Mouse (Mus musculus) frontal cortex, postnatal 25 days (tissue): ENCODE data around the gene Arhgef39.

Source experiments
- DNase-seq, 2 experiments: peaks; one replicate each; pipeline ENCODE4 v3.0.0; 2022; ENCODE audit warnings: low spot score in 2 of 2

Arhgef39 gene

DNA sequence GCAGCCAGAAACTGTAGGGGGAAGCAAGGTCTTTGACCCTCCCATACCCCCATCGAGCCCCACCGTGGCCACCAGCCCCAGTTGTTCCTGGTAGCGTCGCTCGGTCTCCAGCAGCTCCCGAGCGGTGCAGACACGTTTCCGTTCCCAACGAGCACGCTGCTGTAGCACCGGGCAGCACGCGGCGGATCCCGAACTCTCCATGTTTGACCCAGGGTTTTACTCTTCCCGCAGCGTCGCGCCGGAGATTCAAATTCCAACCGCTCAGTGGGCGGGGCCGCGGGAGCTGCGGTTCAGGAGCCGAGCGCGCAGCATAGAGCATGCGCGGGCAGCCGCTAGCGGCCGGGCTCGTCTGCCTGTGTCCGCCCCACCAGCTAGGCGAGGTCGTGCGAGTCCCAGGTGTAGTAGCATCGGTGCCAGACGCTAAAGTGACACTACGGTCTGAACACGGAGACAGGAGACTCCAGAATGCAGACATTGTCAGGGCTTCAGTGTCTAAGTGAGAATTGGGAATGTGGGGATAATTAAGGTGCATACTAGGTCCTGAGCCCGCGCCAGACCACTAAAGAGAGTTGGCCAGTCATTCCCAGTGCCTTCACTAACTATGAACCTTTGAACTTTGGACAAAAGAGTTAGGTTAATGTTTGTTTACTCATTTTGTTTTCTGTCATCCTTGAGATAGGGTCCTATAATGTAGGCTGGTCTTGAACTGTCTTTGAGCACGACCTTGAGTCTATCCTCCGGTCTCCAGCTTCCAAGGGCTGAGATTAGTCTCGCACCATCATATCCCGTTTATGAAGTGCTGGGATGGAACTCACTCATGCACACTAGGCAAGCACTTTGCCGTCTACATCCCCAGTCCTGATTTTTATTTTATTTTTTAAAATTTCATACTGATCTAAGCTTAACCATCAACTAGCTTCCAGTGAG lies at the start of gene Arhgef39:
Gene Arhgef39, minus strand, starts transcription at position 289 of the 927 bp plus-strand sequence.
- DNase-seq, result peak; percentile 31 to 45

DNA sequence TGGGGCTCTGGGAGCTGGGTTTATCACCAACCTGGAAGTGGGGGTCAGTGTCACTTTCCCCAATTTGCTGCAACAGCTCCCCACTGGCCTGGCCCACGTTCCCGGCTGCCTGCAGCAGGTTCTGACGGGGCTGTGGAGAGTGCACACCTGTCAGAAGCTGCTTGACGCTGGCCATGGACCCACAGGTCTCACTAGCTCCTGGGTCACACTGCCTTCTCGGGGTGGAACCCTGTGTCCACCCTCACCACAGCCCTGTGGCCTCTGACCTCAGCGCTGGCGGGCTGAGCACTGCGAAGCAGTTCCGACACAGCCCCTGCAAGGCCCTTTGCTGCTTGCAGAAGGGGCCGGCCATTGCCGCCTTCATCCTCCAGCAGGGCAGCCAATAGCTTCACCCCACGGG lies 49.6 kb upstream of the Arhgef39 start:
- no peak for DNase-seq

DNA sequence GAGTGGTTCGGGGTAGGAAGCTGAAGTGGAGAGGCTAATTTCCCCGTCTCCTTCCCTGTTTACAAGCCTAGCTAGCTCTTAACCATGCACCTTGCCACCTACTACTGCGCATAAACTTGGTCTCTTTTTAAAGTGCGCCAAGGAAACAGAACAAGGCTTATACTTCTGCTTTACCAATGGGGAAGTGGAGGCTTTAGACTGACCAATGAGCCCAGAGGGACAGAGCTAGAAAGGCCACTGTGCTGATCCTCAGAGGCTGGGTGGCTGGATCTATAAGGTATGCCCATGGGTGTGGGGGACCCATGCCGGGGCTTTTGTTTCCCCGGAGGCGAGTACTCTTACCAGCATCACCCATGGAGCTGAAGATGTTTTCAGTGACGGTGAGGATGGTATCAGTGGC lies 47.7 kb upstream of the Arhgef39 start:
- no peak for DNase-seq

DNA sequence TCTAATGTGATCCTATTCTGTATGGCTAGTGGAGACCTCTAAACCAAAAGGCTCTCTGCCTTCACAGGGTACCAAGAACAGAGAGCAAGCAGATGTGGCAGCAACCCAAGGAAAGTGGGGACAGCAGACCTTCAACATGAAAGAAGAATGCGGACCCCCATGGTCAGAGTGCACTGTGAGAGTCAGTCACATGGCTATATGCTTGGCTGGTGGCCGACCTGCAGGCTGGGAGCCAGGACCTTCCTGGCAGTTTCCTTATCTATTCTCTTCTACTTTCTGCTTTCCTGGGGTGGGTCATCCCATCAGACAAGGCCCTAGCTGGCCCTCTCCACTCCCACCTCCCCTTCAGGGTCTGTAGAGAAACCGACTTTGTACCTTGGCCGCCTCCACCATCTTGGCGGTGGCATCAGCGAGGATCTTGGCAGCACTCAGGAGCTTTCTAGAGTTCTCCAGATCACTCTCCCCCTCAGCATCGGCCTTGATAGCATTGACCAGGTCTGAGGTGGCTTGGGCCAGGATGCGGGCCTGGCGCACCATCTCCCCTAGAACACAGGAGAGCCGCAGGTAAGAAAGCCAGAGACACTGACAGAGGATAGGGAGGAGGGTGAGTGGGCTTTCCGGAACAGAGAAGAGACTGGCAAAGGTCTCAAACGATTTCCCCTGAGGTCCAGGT lies 47.0 kb upstream of the Arhgef39 start:
- no peak for DNase-seq

DNA sequence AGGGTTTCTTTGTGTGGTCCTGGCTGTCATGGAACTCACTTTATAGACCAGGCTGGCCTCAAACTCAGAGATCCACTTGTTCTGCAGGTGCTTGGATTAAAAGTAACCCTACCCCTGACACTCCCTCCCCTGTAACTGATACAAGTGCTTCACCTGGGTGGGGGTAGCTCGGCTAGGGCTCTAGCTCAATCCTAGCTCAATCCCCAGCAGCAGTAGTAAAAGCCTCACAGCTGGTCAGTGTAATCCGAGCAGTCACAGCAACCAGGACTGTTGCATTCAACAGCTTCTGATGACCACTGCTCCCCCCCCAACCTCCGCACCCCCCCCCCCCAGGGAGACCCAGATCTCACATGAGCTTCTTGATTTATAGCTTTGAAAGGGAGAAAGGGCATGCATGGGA lies 42.5 kb upstream of the Arhgef39 start:
- no peak for DNase-seq

DNA sequence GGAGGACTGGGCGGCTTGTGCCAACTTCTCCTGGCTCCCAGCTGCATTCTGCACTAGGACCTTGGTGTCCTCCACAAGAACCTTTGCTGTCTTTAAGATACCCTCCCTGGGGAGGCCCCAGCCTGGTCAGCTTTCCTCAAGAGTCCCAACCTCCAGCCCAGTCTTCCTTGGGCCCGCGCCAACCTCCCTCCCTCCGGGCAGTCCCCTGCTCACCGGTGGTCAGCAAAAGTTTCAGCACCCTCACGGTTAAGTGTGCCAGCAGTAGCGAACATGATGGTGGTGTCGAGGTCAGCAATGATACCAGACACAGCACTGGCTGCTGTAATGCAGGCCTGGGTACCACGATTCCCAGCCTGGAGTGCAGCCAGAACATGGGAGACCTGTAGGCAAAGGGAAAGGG lies 36.5 kb upstream of the Arhgef39 start:
- DNase-seq, result no peak

DNA sequence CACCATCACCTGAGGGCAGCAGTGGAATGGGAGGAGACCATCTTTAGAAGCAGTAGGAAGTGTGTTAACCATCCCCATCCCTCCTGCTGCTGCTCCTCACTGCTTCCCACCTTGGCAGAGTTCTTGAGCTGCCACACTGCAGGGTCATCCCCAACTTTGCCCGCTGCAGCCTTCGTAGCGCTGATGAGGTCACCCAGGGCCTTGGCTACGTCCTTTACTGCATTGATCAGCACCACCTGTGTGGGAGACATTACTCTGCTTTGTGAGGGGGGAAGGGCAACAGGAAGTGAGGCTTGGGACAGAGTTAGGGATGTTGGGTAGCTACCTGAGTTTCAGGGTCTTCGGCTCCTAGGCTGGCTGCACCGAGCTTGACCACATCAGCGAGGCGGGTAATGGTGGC lies 36.1 kb upstream of the Arhgef39 start:
- no peak for DNase-seq

DNA sequence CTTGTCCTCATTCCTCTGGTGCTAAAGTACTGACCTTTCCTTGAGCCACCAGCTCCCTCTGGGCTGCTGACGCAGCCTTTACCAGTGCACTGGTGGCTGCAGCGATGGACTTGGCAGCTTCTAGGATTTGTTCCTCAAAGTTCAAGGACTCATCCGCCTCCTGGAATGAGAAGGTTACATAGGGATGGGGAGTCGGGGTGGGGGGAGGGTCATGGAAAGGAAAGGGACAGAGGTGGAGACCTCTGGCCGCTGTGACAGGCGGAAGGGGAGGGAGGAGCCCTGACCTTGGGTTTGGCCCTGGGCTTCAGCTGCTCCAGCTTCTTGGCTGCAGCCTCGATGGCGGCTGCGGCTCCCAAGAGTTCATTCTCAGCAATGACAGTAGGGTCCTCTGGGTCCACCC lies 33.8 kb upstream of the Arhgef39 start:
- no peak for DNase-seq

DNA sequence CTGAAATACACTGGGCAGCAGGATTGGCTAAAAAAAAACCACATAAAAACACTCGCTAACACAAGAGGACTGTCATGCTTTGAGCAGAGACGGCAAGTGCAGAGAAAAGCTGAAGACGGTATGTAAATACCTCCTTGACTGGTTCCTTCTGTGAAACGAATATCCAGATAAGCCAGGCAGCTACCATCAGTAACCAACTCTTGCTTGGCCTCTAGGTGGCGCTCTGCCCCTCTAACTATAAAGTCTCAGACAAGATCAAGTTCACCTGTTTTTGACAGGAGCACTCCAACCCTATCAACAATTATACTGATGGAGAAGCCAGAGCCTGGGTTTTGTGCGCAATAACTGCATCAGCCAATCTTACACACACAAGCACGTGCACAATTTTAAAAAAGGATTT lies 31.1 kb upstream of the Arhgef39 start:
- DNase-seq, result peak; percentile 65 to 68

DNA sequence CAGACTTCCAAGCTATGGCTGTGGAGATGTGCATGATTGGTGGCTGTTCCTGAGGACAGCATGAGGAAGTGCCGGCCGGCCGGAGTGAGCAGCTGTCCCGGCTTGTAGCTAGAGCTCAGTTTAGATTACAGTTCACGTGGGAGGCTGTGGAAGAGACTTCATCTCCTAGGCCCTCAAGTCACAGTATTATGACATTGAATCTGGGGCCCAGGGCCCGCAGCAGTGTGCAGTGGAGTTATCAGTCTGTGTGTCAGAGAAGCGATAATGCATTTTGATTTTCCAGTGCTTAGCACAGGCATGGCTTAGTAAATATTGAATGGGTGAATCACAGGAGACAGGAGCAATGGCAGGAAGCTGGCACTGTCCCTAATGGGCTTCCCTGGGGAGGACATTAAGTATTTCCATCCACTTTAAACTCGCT lies 30.6 kb upstream of the Arhgef39 start:
- DNase-seq, result no peak

DNA sequence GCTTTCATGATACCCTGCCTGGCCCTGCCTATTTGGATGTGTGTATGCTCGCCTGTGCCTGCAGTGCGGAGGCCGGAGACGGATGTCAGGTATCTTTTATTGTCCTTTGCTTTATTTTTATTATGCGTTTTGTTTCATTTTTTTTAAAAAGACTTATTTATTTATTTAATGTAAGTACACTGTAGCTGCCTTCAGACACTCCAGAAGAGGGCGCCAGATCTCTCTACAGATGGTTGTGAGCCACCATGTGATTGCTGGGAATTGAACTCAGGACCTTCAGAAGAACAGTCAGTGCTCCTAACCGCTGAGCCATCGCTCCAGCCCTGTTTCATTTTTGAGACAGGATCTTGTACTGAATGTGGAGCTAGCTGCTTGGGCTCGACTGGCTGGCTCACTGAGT lies 29.0 kb upstream of the Arhgef39 start:
- no peak for DNase-seq

DNA sequence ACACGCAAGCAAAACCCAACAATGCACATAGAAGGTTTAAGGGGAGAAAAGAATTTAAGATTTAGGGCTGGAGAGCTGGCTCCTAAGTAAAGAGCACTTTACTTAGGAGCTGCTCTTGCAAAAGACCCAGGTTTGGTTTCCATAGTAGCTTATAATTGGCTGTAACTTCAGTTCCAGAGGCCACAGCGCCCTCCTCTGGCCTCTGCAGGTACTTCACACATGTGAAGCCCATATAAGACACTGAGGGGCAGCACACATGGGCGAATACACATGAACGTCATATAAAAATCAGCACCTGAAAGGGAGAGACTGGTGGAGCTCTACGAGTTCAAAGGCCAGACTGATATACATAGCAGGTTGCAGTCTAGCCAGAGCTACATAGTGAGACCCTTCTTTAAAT lies 28.4 kb upstream of the Arhgef39 start:
- DNase-seq, result no peak

DNA sequence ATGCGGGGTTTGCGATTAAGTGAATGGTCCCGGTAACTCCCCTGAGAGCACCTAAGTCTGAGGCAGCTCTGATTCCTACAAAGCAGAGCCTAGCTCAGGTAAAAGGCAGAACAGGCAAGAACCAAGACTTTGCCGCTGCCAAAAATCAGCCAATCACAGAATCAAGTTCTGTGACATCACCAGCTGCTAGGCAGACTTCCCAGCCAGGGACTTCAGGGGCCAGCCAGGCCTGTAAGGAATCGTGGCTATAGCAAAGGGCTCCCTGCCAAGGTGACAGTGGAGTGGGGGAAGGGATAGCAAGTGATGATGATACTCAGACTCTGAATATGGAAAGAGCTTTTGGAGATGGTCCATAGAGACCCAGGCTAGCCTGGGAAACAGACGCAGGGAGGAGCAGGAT lies 20.5 kb upstream of the Arhgef39 start:
- peak; percentile 84 to 91 for DNase-seq

DNA sequence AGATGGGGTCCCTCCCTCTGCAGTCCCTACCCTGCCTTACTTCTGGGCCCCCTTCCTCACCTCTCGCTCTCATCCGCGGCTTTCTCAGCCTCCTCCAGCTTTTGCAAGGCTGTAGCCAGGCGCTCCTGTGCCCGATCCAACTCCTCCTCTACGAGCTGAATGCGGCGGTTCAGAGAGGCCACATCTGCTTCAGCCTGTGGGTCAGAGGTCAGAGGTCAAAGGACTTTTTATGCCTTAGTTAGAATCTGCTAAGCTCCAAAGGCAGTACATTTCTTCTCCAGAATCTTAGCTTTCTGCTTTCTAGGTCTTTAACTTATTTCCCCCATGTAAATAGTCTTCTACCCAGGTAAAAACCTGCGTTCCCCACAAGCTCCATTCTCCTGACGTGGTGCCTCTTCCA lies 20.1 kb upstream of the Arhgef39 start:
- DNase-seq, result no peak

DNA sequence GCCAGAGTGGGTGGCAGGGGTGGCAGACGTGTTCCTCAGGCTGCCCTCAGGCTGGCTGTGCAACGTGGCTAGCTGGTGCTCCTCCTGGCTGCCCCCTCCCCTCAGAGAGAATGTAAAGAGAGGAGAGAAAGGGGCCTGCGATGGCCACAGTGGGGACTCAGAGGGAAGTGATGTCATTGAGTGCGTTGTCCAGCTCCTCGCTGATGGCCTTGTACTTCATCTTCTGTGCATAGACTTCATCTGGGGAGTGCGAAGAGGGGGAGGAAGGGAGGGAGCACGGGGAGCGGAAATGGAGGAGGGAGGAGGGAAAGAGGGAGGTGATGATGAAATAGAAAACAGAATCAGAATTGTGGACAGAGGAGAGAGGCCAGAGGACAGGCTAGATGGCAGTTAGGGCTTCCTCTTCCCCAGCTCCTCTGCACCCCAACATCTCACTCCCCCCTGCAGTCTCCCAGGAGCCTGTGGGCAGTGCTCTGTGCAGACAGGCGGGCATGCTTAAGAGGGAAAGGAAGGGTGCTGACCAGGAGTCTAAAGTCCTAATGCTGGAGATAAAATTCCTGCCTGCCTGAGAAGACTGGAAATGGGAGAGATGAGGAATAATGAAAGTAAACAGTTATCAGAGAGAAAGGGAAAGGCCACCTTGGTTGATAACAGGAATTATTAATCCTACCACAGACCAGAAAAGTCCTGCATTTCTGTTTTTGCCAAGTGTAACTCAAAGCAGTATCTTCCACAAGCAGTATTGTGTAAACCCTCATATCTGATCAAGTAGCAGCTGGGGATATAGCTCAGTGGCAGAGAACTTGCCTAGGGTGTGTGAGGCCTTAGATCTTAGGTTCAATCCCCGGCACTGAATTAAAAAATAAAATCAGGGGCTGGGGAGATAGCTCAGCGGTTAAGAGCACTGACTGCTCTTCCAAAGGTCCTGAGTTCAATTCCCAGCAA lies 16.5 kb upstream of the Arhgef39 start:
- DNase-seq, result no peak

DNA sequence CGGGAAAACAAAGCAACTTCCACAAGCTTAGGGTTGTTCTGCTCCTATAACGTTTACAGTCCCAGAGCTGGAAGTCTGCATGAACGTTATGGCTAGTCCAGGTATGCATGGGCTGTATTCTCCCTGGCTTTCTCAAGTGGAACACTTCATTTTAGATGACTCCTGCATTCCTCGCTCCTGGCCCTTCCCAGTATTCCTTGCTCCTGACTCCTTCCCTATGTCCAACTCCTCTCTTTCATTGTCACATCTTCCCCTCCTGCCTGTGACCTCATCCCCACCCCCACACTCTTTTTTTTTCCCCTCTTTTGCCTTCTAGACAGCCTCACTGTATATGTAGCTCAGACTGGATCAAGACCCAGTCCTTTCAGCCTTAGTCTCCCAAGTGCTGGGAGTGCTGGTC lies 14.3 kb upstream of the Arhgef39 start:
- DNase-seq, result no peak

DNA sequence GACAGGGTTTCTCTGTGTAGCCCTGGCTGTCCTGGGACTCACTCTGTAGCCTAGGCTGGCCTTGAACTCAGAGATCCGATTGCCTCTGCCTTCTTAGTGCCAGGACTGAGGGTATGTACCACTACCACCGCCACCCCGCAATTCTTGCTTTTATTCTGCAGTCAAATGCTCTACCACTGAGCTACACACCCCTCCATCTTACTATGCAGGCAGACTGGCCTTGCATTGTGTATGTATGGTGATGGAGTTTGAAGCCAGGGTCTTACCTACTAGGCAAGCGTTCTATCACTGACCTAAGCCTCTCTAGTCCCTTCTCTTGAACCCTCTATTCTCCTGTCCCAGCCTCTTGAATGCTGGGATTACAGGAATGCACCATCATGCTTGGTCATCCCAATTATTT lies 13.8 kb upstream of the Arhgef39 start:
- no peak for DNase-seq

DNA sequence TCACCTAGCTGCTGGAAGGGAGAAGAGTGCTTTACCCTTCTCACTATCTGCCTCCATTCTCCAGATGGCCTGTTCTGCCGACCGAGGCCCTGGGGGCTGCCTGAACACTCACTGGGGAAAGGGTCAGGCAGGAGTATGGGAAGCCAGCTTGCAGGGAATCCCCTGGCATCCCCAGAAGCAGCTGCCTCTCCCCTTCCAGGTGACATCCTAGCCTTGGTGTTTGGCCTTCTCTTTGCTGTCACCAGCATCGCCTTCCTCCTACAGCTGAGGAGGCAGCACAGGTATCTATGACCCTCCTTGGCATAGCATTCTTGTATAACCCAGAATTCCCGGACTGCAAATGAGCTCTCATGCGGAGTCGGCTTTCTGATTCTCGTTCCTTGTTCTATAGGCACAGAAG lies 13.2 kb upstream of the Arhgef39 start:
- DNase-seq, result no peak

DNA sequence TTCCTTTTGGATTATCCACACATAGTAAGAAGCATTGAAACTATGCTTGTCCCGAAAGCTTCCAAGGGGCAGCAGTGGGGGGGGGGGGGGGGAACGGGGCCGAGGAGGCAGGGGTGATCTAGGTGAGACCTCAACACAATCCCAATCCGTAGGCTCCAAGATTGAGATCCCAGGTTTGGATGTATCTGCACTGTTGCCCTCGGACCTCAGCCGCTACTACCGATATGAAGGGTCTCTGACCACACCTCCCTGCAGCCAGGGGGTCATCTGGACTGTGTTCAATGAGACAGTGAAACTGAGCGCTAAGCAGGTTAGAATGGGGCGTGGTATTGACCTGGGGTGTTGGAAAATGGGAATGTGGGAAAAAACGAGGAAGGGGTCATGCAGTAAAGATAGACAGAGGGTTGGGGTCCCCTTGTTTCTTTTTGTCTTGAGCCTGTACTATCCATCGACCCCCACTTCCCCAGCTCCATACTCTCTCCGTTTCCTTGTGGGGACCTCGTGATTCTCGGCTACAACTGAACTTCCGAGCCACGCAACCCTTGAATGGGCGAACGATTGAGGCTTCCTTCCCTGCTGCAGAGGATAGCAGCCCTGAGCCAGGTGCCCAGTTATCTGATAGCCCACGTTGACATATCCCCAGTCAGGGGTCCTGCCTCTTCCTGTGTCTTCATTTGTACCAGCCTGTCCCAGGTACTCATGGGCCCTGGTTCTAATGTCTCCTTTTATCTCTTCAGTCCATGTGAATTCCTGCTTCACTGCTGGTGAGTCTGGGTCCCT lies 12.4 kb upstream of the Arhgef39 start:
- no peak for DNase-seq

DNA sequence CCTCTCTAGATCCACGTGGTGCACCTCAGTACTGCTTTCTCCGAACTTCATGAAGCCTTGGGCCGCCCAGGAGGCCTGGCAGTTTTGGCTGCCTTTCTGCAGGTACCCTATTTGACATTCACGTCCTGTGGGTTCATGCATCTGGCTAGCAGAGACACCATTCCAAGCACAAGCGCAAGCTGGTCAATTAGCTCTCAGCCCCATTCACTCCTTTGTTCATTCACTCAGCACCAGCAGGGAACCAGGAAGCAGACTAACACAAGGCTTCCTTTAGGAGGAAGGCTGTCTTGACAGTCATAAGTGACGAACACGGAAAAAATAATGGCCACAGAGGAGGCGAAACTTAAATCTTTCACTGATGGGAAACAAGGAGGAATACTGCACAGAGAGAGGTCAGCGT lies 9.6 kb upstream of the Arhgef39 start:
- no peak for DNase-seq

DNA sequence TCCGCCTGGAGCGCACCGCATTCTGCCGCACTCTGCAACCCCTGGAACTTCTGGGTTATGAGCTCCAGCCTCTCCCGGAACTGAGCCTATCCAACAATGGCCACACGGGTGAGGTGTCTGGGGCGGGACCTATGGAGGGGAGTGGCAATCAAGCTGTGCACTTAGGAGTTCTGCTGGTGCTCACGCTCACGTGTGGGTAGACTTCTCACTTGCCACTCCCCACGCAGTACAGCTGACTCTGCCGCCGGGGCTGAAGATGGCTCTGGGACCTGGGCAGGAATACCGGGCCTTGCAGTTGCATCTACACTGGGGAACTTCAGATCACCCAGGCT lies 9.1 kb upstream of the Arhgef39 start:
- no peak for DNase-seq
